Mouse (Mus musculus) midbrain, embryonic 14.5 days (tissue): ENCODE data around the gene Mrps26. TPM values are rescaled to one million over a fixed set of nuclear protein-coding genes. Genes with fewer than 3 reads are reported as not detected.
"Not testable (repeated sequence)": the region's sequence is repeated elsewhere in the genome, so short reads cannot be mapped to it uniquely, and the experiment has no call there.

Experiments
- ATAC-seq: fragments of 200-750 bp; cut with Nextera tagmentation; 2 replicates; pipeline ENCODE4 v1.8.0; 2017; ENCODE audit warnings: moderate number of reproducible peaks, moderate library complexity; ENCODE audit not compliant: low FRiP score, low TSS enrichment
- DNase-seq: peaks from one replicate; pipeline ENCODE4 v3.0.0-alpha.2; 2015
- H3K27ac ChIP-seq: fragments of 300-500 bp; sonication (generic); replicated peaks from 2 replicates; pipeline ENCODE4 v1.5.1; 2014; ENCODE audit warnings: mild to moderate bottlenecking, low read depth, low read length, moderate library complexity
- H3K27me3 ChIP-seq: fragments of 300-500 bp; sonication (generic); 2 replicates; pipeline ENCODE4 v1.6.1; 2014; ENCODE audit warnings: low read length, control low read depth, mixed read lengths; ENCODE audit not compliant: control insufficient read depth, insufficient read depth
- H3K36me3 ChIP-seq: fragments of 300-500 bp; sonication (generic); 2 replicates; pipeline ENCODE4 v1.6.1; 2014; ENCODE audit warnings: low read length, control low read depth; ENCODE audit not compliant: control insufficient read depth, insufficient read depth
- H3K4me1 ChIP-seq: fragments of 300-500 bp; sonication (generic); 2 replicates; pipeline ENCODE4 v1.6.1; 2014; ENCODE audit warnings: mild to moderate bottlenecking, antibody characterized with exemption, low read length, control low read depth; ENCODE audit not compliant: control insufficient read depth, insufficient read depth
- H3K4me2 ChIP-seq: fragments of 300-500 bp; sonication (generic); 2 replicates; pipeline ENCODE4 v1.6.1; 2014; ENCODE audit warnings: mild to moderate bottlenecking, low read length, moderate library complexity
- H3K4me3 ChIP-seq: fragments of 300-500 bp; sonication (generic); replicated peaks from 2 replicates; pipeline ENCODE4 v1.5.1; 2014; ENCODE audit warnings: low read depth, low read length
- H3K9ac ChIP-seq: fragments of 300-500 bp; sonication (generic); replicated peaks from 2 replicates; pipeline ENCODE4 v1.6.1; 2014; ENCODE audit warnings: mild to moderate bottlenecking, low read length, moderate library complexity
- H3K9me3 ChIP-seq: fragments of 300-500 bp; sonication (generic); 2 replicates; pipeline ENCODE4 v1.6.1; 2016; ENCODE audit warnings: low read length, control low read depth, mixed read lengths; ENCODE audit not compliant: control insufficient read depth
- WGBS: fragments of 180-500 bp; shearing (Covaris S2); extraction: QIAGEN DNeasy Blood & Tissue Kit; methylation state at CpG from one replicate; pipeline ENCODE4 v1.1.7; 2014; 5-methylcytosine and 5-hydroxymethylcytosine counted together
- polyA plus RNA-seq: library from polyadenylated mRNA; unstranded; fragments of >200 nt; fragmentation: Nextera tagmentation; extraction: Ambion mirVana; gene quantifications from 2 replicates; pipeline ENCODE4 v1.2.1, GENCODE M21; 2014

Gene Mrps26
- polyA plus RNA-seq: 98.4 and 112 TPM in 2 replicates

DNA sequence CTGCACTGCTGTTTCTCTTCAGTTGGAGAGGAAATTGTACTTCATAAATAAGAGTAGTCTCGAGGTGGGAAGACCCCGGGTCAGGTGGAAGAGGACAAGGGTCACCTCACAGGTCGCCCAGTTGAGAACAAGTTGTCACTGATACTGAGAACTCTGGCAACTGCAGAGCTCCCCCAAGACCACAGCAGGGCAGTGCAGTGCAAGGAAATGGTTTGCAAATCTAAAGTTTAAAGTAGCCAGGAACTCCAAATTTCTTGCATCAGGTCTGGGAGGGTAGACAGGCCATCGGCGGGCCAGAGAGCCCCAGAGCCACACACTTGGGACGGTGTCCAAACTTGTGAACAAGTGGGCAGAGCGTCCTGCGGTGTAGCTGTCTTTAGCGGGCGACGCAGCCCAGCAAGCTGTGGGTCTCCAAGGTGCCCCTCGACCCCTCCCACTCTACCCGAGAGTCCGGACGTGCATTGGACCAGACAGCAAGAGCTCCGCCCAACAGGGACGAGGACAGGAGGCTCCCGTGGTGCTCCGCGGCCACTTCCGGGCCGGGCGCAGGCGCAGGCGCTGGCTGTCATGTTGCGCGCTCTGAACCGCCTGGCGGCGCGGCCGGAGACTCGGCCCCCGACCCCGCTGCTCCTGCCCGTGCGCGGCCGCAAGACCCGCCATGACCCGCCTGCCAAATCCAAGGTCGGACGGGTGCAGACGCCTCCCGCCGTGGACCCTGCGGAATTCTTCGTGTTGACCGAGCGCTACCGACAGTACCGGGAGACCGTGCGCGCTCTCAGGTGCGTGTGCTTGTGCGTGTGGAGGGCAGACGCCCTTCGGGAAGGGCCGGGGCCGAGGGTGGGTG is at the start of gene Mrps26:
TSS of gene Mrps26 (plus strand) at position 531 of the 844 bp plus-strand sequence.
- peak within 1 kb of the TSS; percentile 85 for H3K4me2 ChIP-seq
- ATAC-seq (peak; percentile 98), DNase-seq (peak; percentile 96)
- H3K27me3 ChIP-seq: no peaks in the 10 kb centered on the region
- peak within 1 kb of the TSS; percentile 88 for H3K4me3 ChIP-seq
- peak within 1 kb of the TSS; percentile 55; the same call in 1 of the 2 replicates for H3K27ac ChIP-seq
- under 1% methylated on average over 61 of the region's 61 CpGs for WGBS
- H3K9me3 ChIP-seq: no peaks in the 10 kb centered on the region
- H3K4me1 ChIP-seq: peaks cover 12% of the 10 kb centered on the region
- H3K36me3 ChIP-seq: peaks cover 26% of the 10 kb centered on the region
- H3K9ac ChIP-seq: peak within 1 kb of the TSS; percentile 93

DNA sequence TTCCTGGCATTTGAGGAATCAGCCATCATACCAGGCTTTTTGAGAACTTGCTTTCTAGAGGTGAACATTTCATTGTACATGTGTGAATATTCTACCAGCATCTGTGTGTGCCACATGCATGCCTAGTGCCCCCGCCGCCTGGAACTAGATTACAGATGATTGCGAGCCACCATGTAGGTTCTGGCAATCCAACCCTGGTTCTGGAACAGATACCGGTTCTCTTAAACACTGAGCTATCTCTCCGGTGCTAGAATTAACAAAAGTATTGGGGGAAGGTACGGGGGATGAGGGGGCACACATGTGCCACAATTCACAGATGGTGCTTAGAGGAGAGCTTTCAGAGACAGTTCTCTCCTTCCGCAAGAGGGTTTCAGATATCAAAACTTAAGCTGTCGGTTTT is 49.6 kb upstream of the Mrps26 start:
- ATAC-seq (no peak), DNase-seq (no peak)
- Histone ChIP-seq H3K4me2 (no peak overlapping the region), H3K4me1 (no peaks in the 10 kb centered on the region), H3K27me3 (no peaks in the 10 kb centered on the region), H3K4me3 (no peak overlapping the region), H3K9ac (no peak overlapping the region), H3K9me3 (no peaks in the 10 kb centered on the region), H3K27ac (no peak overlapping the region), H3K36me3 (peaks cover 19% of the 10 kb centered on the region)
- WGBS: 97% methylated on average over 8 of the region's 8 CpGs

DNA sequence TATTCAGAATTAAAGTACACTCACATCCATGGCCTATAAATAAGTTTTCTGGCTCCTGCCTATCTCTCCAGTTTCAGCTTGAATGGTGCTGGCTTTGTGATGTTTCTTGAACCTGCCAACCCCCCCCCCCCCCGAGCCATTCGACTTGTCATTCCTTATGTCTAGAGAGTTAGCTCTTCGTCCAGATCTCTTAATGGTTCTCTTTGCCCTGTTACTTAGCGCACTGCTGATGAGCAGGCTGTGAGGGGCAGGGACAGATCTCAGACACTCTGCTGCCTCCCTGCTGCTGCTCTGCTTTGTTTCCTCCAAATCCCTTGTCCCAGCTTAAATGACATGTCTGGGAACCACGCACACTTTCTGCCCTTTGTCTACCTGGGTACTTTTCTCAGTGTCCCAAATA is 47.8 kb upstream of the Mrps26 start:
- no peak for ATAC-seq
- Histone ChIP-seq H3K4me1 (no peaks in the 10 kb centered on the region), H3K27me3 (no peaks in the 10 kb centered on the region), H3K27ac (no peak overlapping the region), H3K36me3 (peaks cover 30% of the 10 kb centered on the region), H3K9me3 (no peaks in the 10 kb centered on the region), H3K4me3 (no peak overlapping the region), H3K9ac (no peak overlapping the region), H3K4me2 (no peak overlapping the region)
- DNase-seq: peak; percentile 12
- 10% methylated on average over 5 of the region's 5 CpGs for WGBS

DNA sequence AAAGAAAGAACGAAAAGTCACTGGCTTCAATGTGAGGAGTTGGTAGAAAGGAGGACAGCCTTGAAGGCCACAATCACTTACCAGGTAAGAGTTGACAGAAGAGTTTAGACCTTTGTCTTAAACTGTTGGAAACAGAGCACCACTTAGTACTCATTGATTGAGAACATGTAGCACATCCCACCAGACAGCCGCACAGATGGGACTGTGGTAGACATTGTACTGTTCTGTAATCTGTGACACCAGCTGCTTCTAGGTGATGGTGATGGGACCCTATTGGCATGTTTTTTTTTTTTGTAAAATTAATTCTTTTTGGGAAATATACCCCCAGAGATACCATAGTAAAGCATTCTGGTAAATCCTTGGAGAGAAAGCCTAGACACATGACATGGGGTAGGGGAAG is 41.6 kb upstream of the Mrps26 start:
- no peak overlapping the region for H3K27ac ChIP-seq
- WGBS: 100% methylated on average over 2 of the region's 2 CpGs
- H3K4me2 ChIP-seq: no peak overlapping the region
- H3K9me3 ChIP-seq: no peaks in the 10 kb centered on the region
- peaks cover 67% of the 10 kb centered on the region for H3K36me3 ChIP-seq
- ATAC-seq: no peak
- H3K4me3 ChIP-seq: no peak overlapping the region
- no peak overlapping the region for H3K9ac ChIP-seq
- DNase-seq: no peak
- no peaks in the 10 kb centered on the region for H3K27me3 ChIP-seq
- H3K4me1 ChIP-seq: no peaks in the 10 kb centered on the region

DNA sequence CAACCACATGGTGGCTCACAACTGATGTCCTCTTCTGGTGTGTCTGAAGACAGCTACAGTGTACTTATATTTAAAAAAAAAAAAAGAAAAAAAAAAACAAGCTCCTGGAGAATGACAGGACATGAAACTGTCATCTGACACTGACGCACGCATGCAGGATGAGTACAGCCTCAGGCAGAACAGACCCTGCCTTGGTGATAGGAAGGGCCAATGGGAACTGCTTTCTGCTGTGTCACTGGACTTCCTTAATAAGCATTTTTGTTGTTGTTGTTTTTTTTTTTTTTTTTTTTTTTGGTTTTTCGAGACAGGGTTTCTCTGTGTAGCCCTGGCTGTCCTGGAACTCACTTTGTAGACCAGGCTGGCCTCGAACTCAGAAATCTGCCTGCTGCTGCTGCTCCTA is 38.1 kb upstream of the Mrps26 start:
- not testable (repeated sequence) for H3K27ac ChIP-seq, DNase-seq, ATAC-seq, H3K4me2 ChIP-seq, H3K4me1 ChIP-seq, H3K4me3 ChIP-seq, H3K27me3 ChIP-seq, H3K9ac ChIP-seq, H3K9me3 ChIP-seq
- peaks cover 61% of the 10 kb centered on the region for H3K36me3 ChIP-seq
- 96% methylated on average over 3 of the region's 4 CpGs for WGBS

DNA sequence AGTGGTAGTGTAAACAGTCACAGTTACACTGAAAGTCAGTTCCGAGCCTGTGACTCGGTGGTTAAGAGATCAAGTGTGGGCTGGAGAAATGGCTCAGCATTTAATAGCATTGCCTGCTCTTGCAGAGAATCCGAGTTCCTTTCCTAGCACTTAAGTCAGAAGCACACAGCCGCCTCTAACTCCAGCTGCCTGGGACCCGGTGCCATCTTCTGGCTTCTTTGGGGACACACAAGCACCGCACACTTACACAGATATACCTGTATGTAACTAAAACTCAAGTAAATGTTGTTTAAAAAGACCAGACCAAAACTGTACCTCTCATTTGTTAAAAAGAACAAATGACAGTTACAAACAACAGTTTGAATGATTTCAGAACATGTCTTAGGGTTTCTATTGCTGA is 35.1 kb upstream of the Mrps26 start:
- Histone ChIP-seq H3K9me3 (no peaks in the 10 kb centered on the region), H3K4me3 (no peak overlapping the region), H3K27ac (no peak overlapping the region), H3K4me2 (no peak overlapping the region), H3K4me1 (no peaks in the 10 kb centered on the region), H3K36me3 (peaks cover 56% of the 10 kb centered on the region), H3K9ac (no peak overlapping the region), H3K27me3 (no peaks in the 10 kb centered on the region)
- WGBS: 85% methylated on average over 6 of the region's 6 CpGs
- ATAC-seq (no peak), DNase-seq (peak; percentile 8)

DNA sequence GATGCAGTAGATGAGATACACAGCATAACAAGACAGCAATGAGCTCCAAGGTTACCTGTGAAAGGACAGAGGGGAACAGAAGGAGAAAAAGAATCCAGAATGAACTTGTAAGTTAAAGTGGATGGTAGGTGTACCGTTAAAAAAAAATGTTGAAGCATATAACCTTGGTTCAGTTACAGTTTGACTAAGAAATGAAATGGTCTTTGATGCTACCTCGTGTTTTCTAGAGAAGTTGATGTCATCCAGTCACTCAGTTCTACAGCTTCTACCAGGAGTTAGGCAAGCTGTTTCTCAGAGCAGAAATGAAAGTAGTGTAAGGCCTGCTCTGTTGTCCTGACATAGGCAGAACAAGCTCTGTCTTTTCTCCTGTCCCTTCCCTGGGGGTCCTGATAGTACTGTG is 34.3 kb upstream of the Mrps26 start:
- H3K27ac ChIP-seq: no peak overlapping the region
- H3K4me3 ChIP-seq: no peak overlapping the region
- ATAC-seq: no peak
- peaks cover 56% of the 10 kb centered on the region for H3K36me3 ChIP-seq
- no peaks in the 10 kb centered on the region for H3K9me3 ChIP-seq
- H3K9ac ChIP-seq: no peak overlapping the region
- DNase-seq: no peak
- 96% methylated on average over 2 of the region's 2 CpGs for WGBS
- no peaks in the 10 kb centered on the region for H3K27me3 ChIP-seq
- no peaks in the 10 kb centered on the region for H3K4me1 ChIP-seq
- no peak overlapping the region for H3K4me2 ChIP-seq

DNA sequence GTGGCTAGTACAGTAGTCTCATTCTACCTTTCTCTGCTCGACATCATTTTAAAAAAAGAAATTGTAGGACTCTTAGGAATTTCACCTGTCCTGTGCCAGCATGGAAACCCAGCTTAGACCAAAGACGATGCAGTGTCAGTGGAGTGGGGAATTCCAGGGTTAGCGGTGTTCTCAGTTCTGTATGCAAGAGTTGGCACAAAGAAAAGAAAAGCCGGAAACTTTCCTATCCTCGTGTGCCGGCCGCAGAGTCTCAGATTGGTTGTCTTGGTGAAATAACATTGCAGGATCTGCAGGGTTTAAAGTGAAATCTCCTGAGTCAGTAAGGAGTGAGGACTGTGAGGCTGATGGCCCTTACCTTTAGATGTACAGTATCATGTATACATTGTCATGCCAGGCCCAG is 33.6 kb upstream of the Mrps26 start:
- Histone ChIP-seq H3K4me2 (no peak overlapping the region), H3K9me3 (no peaks in the 10 kb centered on the region), H3K36me3 (peaks cover 59% of the 10 kb centered on the region), H3K4me3 (no peak overlapping the region), H3K9ac (no peak overlapping the region), H3K27ac (no peak overlapping the region), H3K27me3 (no peaks in the 10 kb centered on the region), H3K4me1 (no peaks in the 10 kb centered on the region)
- WGBS: 82% methylated on average over 7 of the region's 7 CpGs
- ATAC-seq: no peak
- no peak for DNase-seq

DNA sequence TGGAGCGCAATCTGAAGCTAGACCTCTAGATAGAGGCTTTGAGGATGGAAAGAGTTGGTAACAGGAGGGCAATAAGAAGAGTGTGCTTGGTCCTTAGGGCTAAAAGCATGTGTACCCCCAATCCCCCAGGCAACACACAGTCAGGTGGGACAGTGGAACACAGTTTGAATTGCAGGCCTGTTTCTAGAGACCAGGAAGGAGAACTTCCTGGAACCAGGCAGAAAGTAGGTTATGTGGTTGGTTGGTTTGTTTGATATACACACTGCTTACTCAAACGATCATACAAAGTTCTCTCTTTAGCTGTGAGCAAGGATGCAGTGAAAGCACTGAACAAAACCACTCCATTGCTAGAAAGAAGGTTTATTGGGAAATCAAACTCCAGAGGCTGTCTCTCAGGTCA is 31.3 kb upstream of the Mrps26 start:
- Histone ChIP-seq H3K4me2 (no peak overlapping the region), H3K9ac (no peak overlapping the region), H3K36me3 (peaks cover 58% of the 10 kb centered on the region), H3K27me3 (no peaks in the 10 kb centered on the region), H3K9me3 (no peaks in the 10 kb centered on the region), H3K4me1 (no peaks in the 10 kb centered on the region), H3K4me3 (no peak overlapping the region), H3K27ac (no peak overlapping the region)
- ATAC-seq: no peak
- DNase-seq: no peak
- WGBS: 99% methylated on average over 2 of the region's 2 CpGs
